In the genomic region with DNA sequence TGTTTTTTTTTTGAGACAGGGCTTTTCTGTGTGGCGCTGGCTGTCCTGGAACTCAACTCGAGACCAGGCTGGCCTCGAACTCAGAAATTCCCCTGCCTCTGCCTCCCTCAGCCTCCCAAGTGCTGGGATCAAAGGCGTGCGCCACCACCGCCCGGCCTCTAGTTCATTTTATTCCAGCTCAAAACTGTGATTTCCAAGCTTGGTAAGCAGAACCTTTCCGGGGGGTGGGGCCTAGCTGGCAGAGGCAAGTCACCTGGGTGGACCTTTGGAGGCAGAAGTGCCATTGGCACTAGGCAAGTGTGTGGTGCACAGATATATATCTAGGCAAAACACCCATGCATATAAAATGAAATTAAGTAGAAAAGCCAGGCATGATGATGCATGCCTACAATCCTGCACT, we compare ENCODE assay signal across 8 mouse cellular contexts. TPM values are rescaled to one million over a fixed set of nuclear protein-coding genes. Genes with fewer than 3 reads are reported as not detected.
DNase-seq lines count a peak whose midpoint lies in the region; ATAC-seq and TF ChIP-seq lines count a peak whose summit lies in the region.

No protein-coding gene starts in this region.

- no peak for ATAC-seq in intestine, embryonic 16.5 days
- 0 out of 2 replicates have a peak, but pooled peaks have one; percentile 29 for ATAC-seq in neural tube, embryonic 15.5 days (ENCODE audit: low FRiP score)

- H3K9ac ChIP-seq in intestine, embryonic 16.5 days (ENCODE audit: low read depth, low read length): peak overlapping the region; percentile 42; the same call in 1 of the 2 replicates
- H3K9ac ChIP-seq in neural tube, embryonic 15.5 days (replicated peaks): no peak overlapping the region

- TF ChIP-seq CTCF in cerebellum, adult 2 months (IDR thresholded peaks at IDR 0.05; ENCODE audit: borderline replicate concordance, insufficient read depth, low read depth, low read length): no peak

- no peaks in the 10 kb centered on the region for H3K36me3 ChIP-seq in intestine, embryonic 16.5 days (ENCODE audit: control insufficient read depth, insufficient read depth, low read length)
- H3K36me3 ChIP-seq in neural tube, embryonic 15.5 days: no peaks in the 10 kb centered on the region

- no peak overlapping the region for H3K4me3 ChIP-seq in cerebellum, adult 2 months (replicated peaks; ENCODE audit: insufficient read depth, low read depth, low read length)
- no peak overlapping the region for H3K4me3 ChIP-seq in intestine, embryonic 16.5 days (ENCODE audit: low read length)
- H3K4me3 ChIP-seq in neural tube, embryonic 15.5 days (replicated peaks): no peak overlapping the region

- peaks cover 13% of the 10 kb centered on the region for H3K4me1 ChIP-seq in cerebellum, adult 2 months (ENCODE audit: control insufficient read depth, insufficient read depth, low read length)
- H3K4me1 ChIP-seq in intestine, embryonic 16.5 days (ENCODE audit: control insufficient read depth, insufficient read depth, low read length): peaks cover 22% of the 10 kb centered on the region
- peaks cover 29% of the 10 kb centered on the region for H3K4me1 ChIP-seq in neural tube, embryonic 15.5 days

- DNase-seq in cerebellum, adult 11 months: peak; percentile 48
- no peak for DNase-seq in cerebellum, adult 2 months
- DNase-seq in thymus, postnatal 4 days: peak; percentile 18
- DNase-seq in thymus, postnatal 0 days (ENCODE audit: low spot score): no peak
- no peak for DNase-seq in liver
- DNase-seq in thymus, postnatal 14 days: no peak

- TF ChIP-seq POLR2A in cerebellum, adult 2 months (IDR thresholded peaks at IDR 0.05; ENCODE audit: borderline replicate concordance, insufficient read depth, low read length): no peak

- no peak overlapping the region for H3K4me2 ChIP-seq in intestine, embryonic 16.5 days (ENCODE audit: low read depth, low read length)
- no peak overlapping the region for H3K4me2 ChIP-seq in neural tube, embryonic 15.5 days

- WGBS in cerebellum, adult 2 months: 28% methylated on average over 8 of the region's 8 CpGs
- 41% methylated on average over 8 of the region's 8 CpGs for WGBS in intestine, embryonic 16.5 days
- WGBS in neural tube, embryonic 15.5 days: 43% methylated on average over 8 of the region's 8 CpGs

- no peak overlapping the region for H3K27ac ChIP-seq in cerebellum, adult 2 months (ENCODE audit: insufficient read depth, low read length)
- H3K27ac ChIP-seq in intestine, embryonic 16.5 days (ENCODE audit: low read length): peak overlapping the region; percentile 62
- H3K27ac ChIP-seq in neural tube, embryonic 15.5 days (replicated peaks): peak overlapping the region; percentile 86

- no peaks in the 10 kb centered on the region for H3K9me3 ChIP-seq in intestine, embryonic 16.5 days (ENCODE audit: control insufficient read depth, low read length)
- H3K9me3 ChIP-seq in neural tube, embryonic 15.5 days (replicated peaks): no peaks in the 10 kb centered on the region

- H3K27me3 ChIP-seq in cerebellum, adult 2 months (ENCODE audit: control insufficient read depth, insufficient read depth, low read length): no peaks in the 10 kb centered on the region
- no peaks in the 10 kb centered on the region for H3K27me3 ChIP-seq in intestine, embryonic 16.5 days (replicated peaks; ENCODE audit: control insufficient read depth, insufficient read depth, low read length)
- no peaks in the 10 kb centered on the region for H3K27me3 ChIP-seq in neural tube, embryonic 15.5 days (replicated peaks)

RNA-seq across cellular contexts. Expression of gene Apol7a, which starts 31.4 kb away (rescaled TPM):
- polyA plus RNA-seq in cerebellum, adult 2 months (2012; rRNA removed): 0.06 and 0.07 TPM in 2 replicates
- polyA plus RNA-seq in thymus, postnatal 0 days (2015; fragmentation: Nextera tagmentation; extraction: Ambion mirVana): 0.15 TPM in 1 of 2 replicates, not detected in the other
- polyA plus RNA-seq in intestine, embryonic 16.5 days (2015; fragmentation: Nextera tagmentation; extraction: Ambion mirVana): 12.5 and 13.4 TPM in 2 replicates
- 0.19 TPM in 1 of 2 replicates, not detected in the other for polyA plus RNA-seq in neural tube, embryonic 15.5 days (2015; fragmentation: Nextera tagmentation; extraction: Ambion mirVana)

RNA-seq across cellular contexts. Expression of gene Apol9a, which starts 43.4 kb away (rescaled TPM):
- polyA plus RNA-seq in cerebellum, adult 2 months (2012; rRNA removed): 0.59 and 1.0 TPM in 2 replicates
- polyA plus RNA-seq in thymus, postnatal 0 days (2015; fragmentation: Nextera tagmentation; extraction: Ambion mirVana): 0.69 and 0.90 TPM in 2 replicates
- polyA plus RNA-seq in intestine, embryonic 16.5 days (2015; fragmentation: Nextera tagmentation; extraction: Ambion mirVana): 0.44 and 0.55 TPM in 2 replicates
- polyA plus RNA-seq in neural tube, embryonic 15.5 days (2015; fragmentation: Nextera tagmentation; extraction: Ambion mirVana): 0.28 and 0.37 TPM in 2 replicates

Comparison
In these comparisons a context has a peak if more than half of its experiments do, and no peak if none do; other contexts are left out.
1. DNase-seq: peak in cerebellum, adult 11 months (single experiment) and thymus, postnatal 4 days (single experiment); none in cerebellum, adult 2 months (0 of 2), thymus, postnatal 0 days (single experiment), liver (single experiment) and thymus, postnatal 14 days (single experiment).
2. RNA of gene Apol7a, which starts 31.4 kb away (polyA plus RNA-seq): 12.5 to 13.4 TPM in intestine, embryonic 16.5 days; 0.15 TPM in thymus, postnatal 0 days, 0.06 to 0.07 TPM in cerebellum, adult 2 months and 0.19 TPM in neural tube, embryonic 15.5 days; every median in the first group is over 10 times any median in the second.